Mouse (Mus musculus) thymus, adult 18-20 months (tissue): ENCODE measurements around the gene Gm10272.
"Not testable (repeated sequence)": the region's sequence is repeated elsewhere in the genome, so short reads cannot be mapped to it uniquely, and the experiment has no call there.

Experiments used
- DNase-seq, 2 experiments: peaks; one replicate each; pipeline ENCODE4 v3.0.0; 2022; ENCODE audit warnings: mixed read lengths in 2 of 2

Gm10272 gene

GRCm38 (mm10) chr10:77729241-77729640 lies 22.8 kb downstream of the Gm10272 start:
- DNase-seq = no peak

DNA sequence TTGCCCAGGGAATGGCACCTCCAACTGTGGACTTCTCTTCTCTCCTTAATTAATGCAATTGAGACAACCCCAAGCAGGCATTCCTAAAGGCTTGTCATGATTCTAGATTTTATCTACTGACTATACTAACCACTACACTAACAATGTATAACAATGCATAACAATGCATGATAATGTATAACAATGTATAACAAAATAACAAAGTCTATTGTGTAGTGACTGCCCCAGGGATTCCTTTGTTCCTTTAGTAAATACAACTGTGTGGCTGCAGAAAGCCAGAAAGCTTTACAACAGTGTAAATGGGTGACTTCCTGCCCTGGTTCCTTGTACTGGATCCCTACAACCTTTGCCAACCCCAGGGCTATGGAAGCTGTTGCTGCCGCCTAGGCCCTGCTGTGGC lies 29.5 kb downstream of the Gm10272 start:
- no peak for DNase-seq

- DNase-seq = no peak
Measured at GRCm38 (mm10) chr10:77738929-77739328, 32.5 kb downstream of the Gm10272 start.

DNA sequence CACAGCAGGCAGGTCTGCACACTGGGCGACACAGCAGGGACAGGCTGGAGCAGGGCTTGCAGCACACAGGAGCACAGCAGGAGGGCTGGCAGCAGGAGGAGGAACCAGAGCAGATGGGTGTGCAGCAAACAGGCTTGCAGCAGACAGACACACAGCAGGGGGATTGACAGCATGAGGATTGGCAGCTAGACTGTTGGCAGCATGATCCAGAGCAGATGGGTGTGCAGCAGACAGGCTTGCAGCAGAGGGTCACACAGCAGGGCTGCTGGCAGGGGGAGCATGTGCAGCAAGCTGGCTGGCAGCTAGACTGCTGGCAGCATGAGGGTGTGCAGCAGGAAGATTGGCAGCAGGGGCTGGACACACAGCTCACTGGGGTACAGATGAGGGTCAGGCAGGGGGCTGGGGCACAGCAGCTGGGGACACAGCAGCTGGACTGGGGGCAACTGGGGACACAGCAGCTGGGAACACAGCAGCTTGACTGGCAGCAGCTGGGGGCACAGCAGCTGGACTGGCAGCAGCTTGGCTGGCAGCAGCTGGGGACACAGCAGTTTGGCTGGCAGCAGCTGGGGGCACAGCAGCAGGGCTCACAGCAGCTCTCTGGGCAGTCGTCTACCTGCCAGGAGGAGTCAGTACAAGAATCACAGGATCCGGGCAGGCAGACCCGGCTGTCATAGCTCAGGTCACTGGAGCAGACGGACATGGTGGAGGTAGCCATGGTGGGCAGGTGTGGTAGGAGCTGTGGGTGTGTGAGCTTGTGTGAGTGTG lies 35.7 kb downstream of the Gm10272 start, which contains the start of gene Gm18596:
Gene Gm18596, minus strand, starts transcription at position 715 of the 765 bp plus-strand sequence.
- DNase-seq = not testable (repeated sequence)

- not testable (repeated sequence) for DNase-seq
Measured at GRCm38 (mm10) chr10:77750686-77751085, 44.3 kb downstream of the Gm10272 start.

- DNase-seq = not testable (repeated sequence)
Measured at GRCm38 (mm10) chr10:77751254-77751653, 44.8 kb downstream of the Gm10272 start, which contains the start of gene Gm9736. TSS of gene Gm9736 (minus strand) at chr10:77751354.

GRCm38 (mm10) chr10:77752312-77752711 lies 45.9 kb downstream of the Gm10272 start:
- DNase-seq = not testable (repeated sequence)

- no peak for DNase-seq
Measured at GRCm38 (mm10) chr10:77753448-77753847, 47.0 kb downstream of the Gm10272 start.
